Mouse (Mus musculus): Measurements from ENCODE around the gene Kcnj3. TPM values are rescaled to one million over a fixed set of nuclear protein-coding genes. Genes with fewer than 3 reads are reported as not detected.

Kcnj3 gene
- total RNA-seq, 2 experiments from 2014 or later: 0.93 to 1.3 TPM

DNA sequence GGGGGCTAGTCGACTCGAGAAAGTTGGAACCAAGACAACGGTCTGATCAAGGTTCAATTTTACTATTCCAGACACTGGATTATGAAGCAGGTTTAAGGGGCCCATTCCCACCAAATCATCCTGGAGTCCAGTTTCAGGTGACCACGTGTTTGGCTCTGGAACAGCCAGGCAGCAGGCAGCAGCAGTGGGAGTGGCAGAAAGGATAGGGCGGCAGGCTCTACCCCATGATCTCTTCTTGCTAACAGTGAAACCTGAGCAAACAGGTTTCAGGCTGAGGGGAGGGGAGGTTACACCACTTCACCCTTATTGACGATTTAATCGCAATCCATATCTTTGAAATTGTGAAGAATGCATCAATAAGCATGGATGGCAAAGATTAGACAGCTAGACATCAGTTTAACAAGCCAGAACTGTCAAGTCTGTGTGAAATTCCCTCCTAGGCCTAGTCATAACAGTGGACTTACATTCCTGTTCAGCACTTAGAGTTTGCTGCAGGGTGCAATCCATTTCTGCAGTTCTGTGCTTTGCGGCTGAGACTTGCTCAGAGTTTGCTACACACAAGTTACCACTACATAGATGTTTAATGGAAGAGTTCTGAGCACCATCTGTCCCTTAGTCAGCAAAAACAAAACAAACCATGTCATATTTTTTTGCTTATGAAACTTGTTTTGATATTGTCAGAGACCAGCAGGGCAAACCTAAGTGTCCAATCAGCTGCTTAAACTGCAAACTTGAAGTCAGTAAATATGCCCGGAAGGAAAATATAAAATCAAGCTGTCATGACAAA lies 67.8 kb downstream of the Kcnj3 start:
- no peak for DNase-seq (ENCODE audit: low spot score in 2 of 2)

GRCm38 (mm10) chr2:55505712-55506111 lies 69.9 kb downstream of the Kcnj3 start:
- no peak for DNase-seq (ENCODE audit: low spot score in 2 of 2)

DNA sequence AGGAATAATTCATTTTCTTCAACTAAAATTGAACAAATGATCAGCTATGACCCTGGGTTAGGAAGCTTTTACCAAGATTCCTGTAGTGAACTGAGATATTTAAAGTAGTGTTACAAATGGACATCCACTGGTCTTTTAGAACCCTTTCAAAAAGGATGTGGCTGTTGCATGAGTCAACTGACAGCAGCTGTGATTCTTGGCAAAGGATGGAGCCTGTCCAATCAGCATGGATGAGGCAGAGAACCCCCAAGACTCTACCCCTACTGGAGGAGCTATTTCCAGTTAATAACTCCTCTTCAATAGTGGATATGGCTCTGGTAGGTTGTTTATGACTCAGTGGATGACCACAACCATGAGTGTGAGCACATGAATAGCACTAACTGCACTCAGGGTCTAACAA lies 81.5 kb downstream of the Kcnj3 start:
- no peak for DNase-seq (ENCODE audit: low spot score in 2 of 2)

DNA sequence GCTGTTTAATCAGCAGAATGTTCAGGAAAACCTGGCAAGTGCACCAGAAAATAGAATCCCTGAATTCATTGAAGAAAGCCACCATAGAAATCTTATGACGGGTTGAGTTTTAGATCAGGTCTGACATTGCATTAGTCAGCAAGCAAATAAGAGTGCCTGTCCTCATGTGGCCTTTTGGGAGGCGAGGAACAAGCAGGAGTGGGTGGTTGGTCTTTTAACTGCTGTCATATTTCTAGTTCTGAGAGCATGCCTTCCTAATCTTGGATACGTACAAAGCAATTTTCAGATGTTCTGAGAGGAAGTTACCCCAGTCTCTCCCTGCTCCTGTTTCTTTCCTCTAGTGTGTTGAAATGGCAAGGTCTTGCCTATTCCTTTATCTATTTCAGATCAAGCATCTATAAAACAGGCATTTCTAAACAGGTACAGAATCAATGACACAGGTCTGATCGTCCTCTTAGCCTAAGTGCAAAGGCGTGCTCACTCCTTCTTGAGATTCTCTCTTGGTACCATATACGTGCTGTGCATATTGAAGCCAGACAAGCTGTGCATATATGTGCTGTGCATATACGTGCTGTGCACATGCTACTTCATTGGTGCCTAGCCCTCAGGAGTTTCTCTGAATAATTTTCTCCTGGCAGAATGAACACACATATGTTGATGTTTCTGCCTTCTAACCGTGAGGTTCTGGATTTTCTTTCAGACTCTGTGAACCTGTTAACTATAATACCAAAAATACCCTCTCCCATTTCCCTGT lies 97.1 kb downstream of the Kcnj3 start:
- no peak for DNase-seq (ENCODE audit: low spot score in 2 of 2)

GRCm38 (mm10) chr2:55534946-55535345 lies 99.2 kb downstream of the Kcnj3 start:
- no peak for DNase-seq (ENCODE audit: low spot score in 2 of 2)

GRCm38 (mm10) chr2:55535482-55535881 lies 99.7 kb downstream of the Kcnj3 start:
- no peak for DNase-seq (ENCODE audit: low spot score in 2 of 2)

- DNase-seq (ENCODE audit: low spot score in 2 of 2): no peak
Observed at GRCm38 (mm10) chr2:55547612-55548011, 111.8 kb downstream of the Kcnj3 start.

DNA sequence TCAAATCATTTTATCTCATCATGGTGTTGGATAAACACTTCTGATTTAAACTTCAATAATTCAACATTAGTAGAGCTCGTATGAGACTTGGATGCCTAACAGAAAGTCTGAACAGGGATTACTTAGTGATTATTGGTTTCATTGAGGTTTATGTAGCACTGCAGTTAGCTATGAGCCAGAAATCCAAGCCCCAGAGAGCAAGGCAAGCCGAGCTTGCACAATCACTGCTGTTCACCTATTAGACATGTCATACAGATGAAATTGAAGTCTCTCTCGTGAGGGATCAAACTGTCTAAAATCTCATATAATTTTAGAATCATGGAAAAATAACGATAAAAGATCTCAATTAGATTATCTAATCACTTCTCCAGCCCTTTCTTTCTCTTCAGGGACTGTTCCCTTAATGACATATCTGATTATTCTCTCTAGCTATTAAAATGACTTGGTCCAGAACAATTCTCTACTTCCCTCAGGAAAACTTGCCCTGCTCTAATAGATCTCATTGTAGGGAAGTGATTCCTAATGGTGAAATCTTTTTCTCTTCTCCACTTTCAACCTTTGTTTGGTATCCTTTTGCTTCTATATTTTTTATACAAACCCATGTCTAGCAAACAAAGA lies 122.7 kb downstream of the Kcnj3 start:
- no peak for DNase-seq (ENCODE audit: low spot score in 2 of 2)

GRCm38 (mm10) chr2:55569291-55569690 lies 133.5 kb downstream of the Kcnj3 start:
- no peak for DNase-seq (ENCODE audit: low spot score in 2 of 2)

GRCm38 (mm10) chr2:55571425-55571824 lies 135.7 kb downstream of the Kcnj3 start:
- no peak for DNase-seq (ENCODE audit: low spot score in 2 of 2)

GRCm38 (mm10) chr2:55580286-55580685 lies 144.5 kb downstream of the Kcnj3 start:
- DNase-seq (ENCODE audit: low spot score in 2 of 2): no peak

GRCm38 (mm10) chr2:55591226-55591988 lies 155.6 kb downstream of the Kcnj3 start:
- DNase-seq (ENCODE audit: low spot score in 2 of 2): no peak
